Mouse (Mus musculus) ES-Bruce4 (cell line): Measurements from ENCODE around the gene Gm49366. TPM values are rescaled to one million over a fixed set of nuclear protein-coding genes. Genes with fewer than 3 reads are reported as not detected.
"Not testable (repeated sequence)": the region's sequence is repeated elsewhere in the genome, so short reads cannot be mapped to it uniquely, and the experiment has no call there.

ENCODE experiments used
- H3K27ac ChIP-seq: 2 replicates; pipeline ENCODE4 v1.5.1; 2012; ENCODE audit warnings: low read length, inconsistent platforms; ENCODE audit not compliant: insufficient read depth
- H3K27me3 ChIP-seq: 2 replicates; pipeline ENCODE4 v1.6.1; 2012; ENCODE audit warnings: mild to moderate bottlenecking, low read length, inconsistent platforms; ENCODE audit not compliant: control insufficient read depth, poor library complexity, insufficient read depth, severe bottlenecking
- H3K36me3 ChIP-seq: 2 replicates; pipeline ENCODE4 v1.6.1; 2012; ENCODE audit warnings: inconsistent platforms, mild to moderate bottlenecking, low read length, moderate library complexity; ENCODE audit not compliant: control insufficient read depth, poor library complexity, insufficient read depth, severe bottlenecking
- H3K4me1 ChIP-seq: one replicate; pipeline ENCODE4 v1.8.1; 2011; ENCODE audit warnings: low read length; ENCODE audit not compliant: control insufficient read depth, insufficient read depth
- H3K4me3 ChIP-seq: 2 replicates; pipeline ENCODE4 v1.5.1; 2011; ENCODE audit warnings: low read depth, mild to moderate bottlenecking, low read length
- H3K9ac ChIP-seq: 2 replicates; pipeline ENCODE4 v1.6.1; 2012; ENCODE audit warnings: low read depth, mild to moderate bottlenecking, inconsistent platforms; ENCODE audit not compliant: poor library complexity, severe bottlenecking
- H3K9me3 ChIP-seq: replicated peaks from 2 replicates; pipeline ENCODE4 v1.6.1; 2012; ENCODE audit warnings: mild to moderate bottlenecking, low read length, inconsistent platforms; ENCODE audit not compliant: control insufficient read depth, poor library complexity, insufficient read depth, severe bottlenecking
- CTCF ChIP-seq: IDR thresholded peaks from one replicate; pipeline ENCODE4 v1.8.1; 2011; ENCODE audit warnings: low read depth, low read length
- EP300 ChIP-seq: IDR thresholded peaks from 2 replicates; pipeline ENCODE4 v1.6.1; 2011; ENCODE audit warnings: low read depth, low read length; ENCODE audit not compliant: insufficient read depth
- POLR2A ChIP-seq: IDR thresholded peaks from one replicate; pipeline ENCODE4 v1.8.1; 2011; ENCODE audit warnings: low read length; ENCODE audit not compliant: insufficient read depth
- polyA plus RNA-seq: library from polyadenylated mRNA; stranded (reverse); fragments of >200 nt; gene quantifications from 2 replicates; pipeline ENCODE4 v1.2.4, GENCODE M21; 2011; ENCODE audit warnings: low read depth; ENCODE audit not compliant: missing spikeins, insufficient read depth, insufficient read length

Gene Gm49366
- polyA plus RNA-seq, 1 experiment = not detected

DNA sequence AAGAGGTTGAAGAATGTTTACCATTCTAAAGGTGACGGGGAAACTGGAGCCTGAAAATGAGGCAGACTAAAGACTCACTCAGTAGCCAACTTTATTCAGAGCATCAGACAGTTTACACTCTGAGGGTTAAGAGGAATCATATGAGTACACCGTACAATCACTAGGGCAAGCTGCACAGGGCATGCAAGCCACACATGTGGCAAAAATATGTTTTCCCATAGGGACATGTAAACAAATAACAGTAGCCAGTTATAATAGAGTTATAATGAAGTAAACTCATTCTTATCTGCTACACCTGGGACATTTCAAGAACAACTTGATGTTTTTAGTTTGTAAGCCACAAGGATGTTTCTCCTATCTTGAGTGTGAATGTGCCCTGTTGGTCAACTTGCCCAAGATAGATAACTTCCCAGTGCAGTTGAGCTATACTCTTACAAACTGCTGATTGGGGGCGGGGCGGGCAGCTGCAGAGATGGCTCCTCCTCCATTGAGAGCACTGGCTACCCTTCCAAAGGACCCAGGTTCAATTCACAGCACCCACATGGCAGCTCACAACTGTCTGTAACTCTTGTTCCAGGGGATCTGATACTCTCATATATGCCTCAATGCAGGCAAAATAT lies 38.7 kb downstream of the Gm49366 start:
- no peaks in the 10 kb centered on the region for H3K9me3 ChIP-seq
- no peak overlapping the region for H3K9ac ChIP-seq
- H3K4me3 ChIP-seq = no peak overlapping the region
- TF ChIP-seq EP300 (no peak), CTCF (no peak), POLR2A (no peak)
- no peaks in the 10 kb centered on the region for H3K27me3 ChIP-seq
- no peaks in the 10 kb centered on the region for H3K4me1 ChIP-seq
- H3K36me3 ChIP-seq = no peaks in the 10 kb centered on the region
- H3K27ac ChIP-seq = no peak overlapping the region

DNA sequence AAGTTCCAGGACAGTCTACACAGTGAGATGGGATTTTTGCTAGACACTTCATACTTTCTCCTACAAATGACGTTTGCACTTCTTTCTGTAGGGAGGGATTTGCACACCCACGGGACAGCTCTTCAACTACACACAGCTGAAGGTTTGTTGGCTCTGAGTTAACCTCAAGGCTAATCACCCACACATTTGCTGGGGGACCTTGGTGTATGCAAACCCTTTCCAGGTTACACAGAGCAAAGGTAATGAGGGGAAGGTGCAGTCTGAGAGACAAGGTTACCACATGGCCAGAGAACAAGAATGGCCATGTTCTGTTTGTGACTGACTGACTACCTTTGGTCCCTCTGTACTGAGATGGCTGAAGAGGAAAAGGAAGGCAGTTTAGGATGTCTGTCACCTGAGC lies 45.1 kb downstream of the Gm49366 start:
- Histone ChIP-seq H3K9me3 (no peaks in the 10 kb centered on the region), H3K4me1 (no peaks in the 10 kb centered on the region), H3K4me3 (no peak overlapping the region), H3K27me3 (no peaks in the 10 kb centered on the region), H3K9ac (no peak overlapping the region), H3K36me3 (no peaks in the 10 kb centered on the region), H3K27ac (no peak overlapping the region)
- TF ChIP-seq CTCF (no peak), EP300 (no peak), POLR2A (no peak)

DNA sequence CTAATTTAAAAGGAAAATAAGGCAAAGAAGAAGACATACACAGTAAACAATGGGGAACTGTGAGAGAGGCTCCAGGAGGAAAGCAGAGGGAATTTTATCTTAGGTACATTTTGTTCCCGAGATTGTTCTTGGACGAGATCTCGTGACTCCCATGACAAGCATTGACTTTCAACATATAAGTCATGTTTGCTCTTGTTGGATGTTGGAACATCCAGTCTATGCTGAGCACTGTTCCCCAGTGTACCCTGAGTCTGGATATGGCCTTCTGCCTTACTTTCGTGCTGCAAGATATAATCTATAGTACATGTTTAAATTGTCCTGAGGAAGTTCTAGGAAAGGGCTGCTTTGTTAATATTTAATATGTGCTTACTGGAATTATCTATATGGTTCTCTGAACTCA lies 45.8 kb downstream of the Gm49366 start:
- Histone ChIP-seq H3K9me3 (peaks cover 6% of the 10 kb centered on the region), H3K36me3 (no peaks in the 10 kb centered on the region), H3K4me1 (no peaks in the 10 kb centered on the region), H3K27ac (no peak overlapping the region), H3K4me3 (no peak overlapping the region), H3K9ac (no peak overlapping the region), H3K27me3 (no peaks in the 10 kb centered on the region)
- TF ChIP-seq CTCF (no peak), POLR2A (no peak), EP300 (no peak)

DNA sequence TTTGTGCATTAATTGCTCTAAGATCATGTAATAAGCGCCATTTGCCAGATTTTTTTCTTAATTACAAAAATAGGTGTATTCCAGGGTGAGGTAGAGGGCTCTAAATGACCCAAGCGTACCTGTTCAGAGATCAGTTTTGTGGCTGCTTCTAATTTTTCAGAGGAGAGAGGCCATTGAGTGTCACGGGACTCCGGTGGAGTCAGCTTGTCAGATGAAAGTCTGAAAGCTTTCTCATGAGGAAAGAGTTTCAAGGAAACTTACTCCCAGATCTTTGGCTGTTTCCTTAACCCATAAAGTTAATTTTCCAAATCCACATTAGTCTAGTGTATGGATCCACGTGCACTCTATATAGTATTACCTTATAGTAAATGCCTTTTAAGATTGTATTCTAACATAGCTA lies 55.9 kb downstream of the Gm49366 start:
- H3K27me3 ChIP-seq, H3K9ac ChIP-seq, H3K27ac ChIP-seq, H3K4me3 ChIP-seq, H3K4me1 ChIP-seq, H3K36me3 ChIP-seq: not testable (repeated sequence)
- H3K9me3 ChIP-seq = peaks cover 24% of the 10 kb centered on the region

DNA sequence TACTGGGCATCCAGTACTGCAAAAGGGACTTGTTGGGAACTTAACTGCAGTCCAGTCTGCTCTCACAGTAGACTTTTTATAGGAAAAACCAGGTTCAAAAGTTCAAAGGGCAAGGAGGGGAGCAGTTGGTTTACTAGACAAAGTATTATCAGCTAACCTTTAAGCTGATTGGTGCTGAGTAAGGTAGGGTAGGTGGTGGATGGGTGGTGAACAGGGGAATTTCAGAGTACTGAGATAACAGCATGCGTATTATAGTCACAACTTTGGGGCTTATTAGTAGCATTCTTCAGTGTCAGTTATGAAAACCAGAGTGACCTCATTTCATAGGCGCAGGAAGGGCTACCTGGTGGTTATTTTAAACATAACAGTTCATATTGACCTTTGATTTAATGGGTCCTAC lies 60.9 kb downstream of the Gm49366 start:
- TF ChIP-seq EP300 = no peak
- TF ChIP-seq POLR2A = no peak
- TF ChIP-seq CTCF = no peak
- Histone ChIP-seq H3K36me3 (no peaks in the 10 kb centered on the region), H3K27me3 (no peaks in the 10 kb centered on the region; the same call in 1 of the 2 replicates), H3K27ac (no peak overlapping the region), H3K9me3 (peaks cover 6% of the 10 kb centered on the region), H3K4me3 (no peak overlapping the region), H3K4me1 (no peaks in the 10 kb centered on the region), H3K9ac (no peak overlapping the region)

DNA sequence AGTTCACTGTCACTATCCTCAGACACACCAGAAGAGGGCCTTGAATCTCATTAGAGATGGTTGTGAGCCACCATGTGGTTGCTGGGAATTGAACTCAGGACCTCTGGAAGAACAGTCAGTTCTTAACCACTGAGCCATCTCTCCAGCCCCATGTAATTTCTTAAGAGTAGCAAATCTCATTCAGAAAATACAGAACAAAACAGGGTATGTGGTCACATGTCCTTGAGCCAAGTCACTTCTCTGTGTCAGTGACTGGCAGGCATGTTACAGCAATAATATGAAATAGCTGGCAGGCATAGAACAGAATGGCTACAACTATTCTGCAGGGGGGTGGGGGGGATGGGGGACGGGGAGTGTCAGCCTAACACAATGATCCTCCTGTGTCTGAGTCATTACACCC lies 61.3 kb downstream of the Gm49366 start:
- TF ChIP-seq CTCF (no peak), POLR2A (no peak), EP300 (no peak)
- Histone ChIP-seq H3K9ac (no peak overlapping the region), H3K9me3 (peaks cover 6% of the 10 kb centered on the region), H3K27ac (no peak overlapping the region), H3K4me1 (no peaks in the 10 kb centered on the region), H3K36me3 (no peaks in the 10 kb centered on the region), H3K4me3 (no peak overlapping the region), H3K27me3 (no peaks in the 10 kb centered on the region; the same call in 1 of the 2 replicates)

DNA sequence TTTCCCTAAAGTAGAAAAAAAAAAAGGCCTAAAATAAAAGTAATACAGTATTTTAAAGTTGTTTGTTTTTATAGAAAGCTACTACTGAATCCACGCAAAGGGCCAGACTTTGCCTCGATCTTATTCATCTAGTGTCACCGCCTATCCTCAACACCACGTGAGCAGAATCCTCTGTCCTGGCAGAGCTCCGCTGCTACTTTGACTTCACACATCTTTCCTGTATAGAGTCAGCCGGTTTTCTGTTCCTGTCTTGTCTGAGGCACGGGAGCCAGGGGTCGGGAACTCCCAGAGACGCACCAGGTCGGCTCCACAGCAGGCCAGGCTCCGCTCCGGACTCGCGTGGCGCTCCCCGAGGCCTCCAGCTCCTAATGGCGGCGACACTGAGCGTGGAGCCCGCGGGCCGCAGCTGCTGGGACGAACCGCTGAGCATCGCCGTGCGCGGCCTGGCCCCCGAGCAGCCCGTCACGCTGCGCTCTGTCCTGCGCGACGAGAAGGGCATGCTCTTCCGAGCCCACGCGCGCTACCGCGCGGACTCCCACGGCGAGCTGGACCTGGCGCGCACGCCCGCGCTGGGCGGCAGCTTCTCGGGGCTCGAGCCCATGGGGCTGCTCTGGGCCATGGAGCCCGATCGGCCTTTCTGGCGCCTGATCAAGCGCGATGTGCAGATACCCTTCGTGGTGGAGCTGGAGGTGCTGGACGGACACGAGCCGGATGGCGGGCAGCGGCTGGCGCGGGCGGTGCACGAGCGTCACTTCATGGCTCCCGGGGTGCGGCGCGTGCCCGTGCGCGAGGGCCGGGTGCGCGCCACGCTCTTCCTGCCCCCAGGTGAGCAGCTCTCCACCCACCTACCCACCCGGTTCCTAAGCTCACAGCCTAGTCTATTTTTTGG lies 62.1 kb downstream of the Gm49366 start, which contains the start of gene Acot6:
Gene Acot6 (plus strand): TSS at position 51 of the 889 bp plus-strand sequence.
- H3K36me3 ChIP-seq, H3K27ac ChIP-seq: not testable (repeated sequence)
- H3K9ac ChIP-seq = peak within 1 kb of the TSS; percentile 38

More for the DNA sequence above, 62.1 kb downstream of the Gm49366 start, which contains the start of gene Acot6:
- H3K4me3 ChIP-seq = peak within 1 kb of the TSS; percentile 62
- H3K27me3 ChIP-seq, H3K9me3 ChIP-seq, H3K4me1 ChIP-seq: not testable (repeated sequence)
